Mouse (Mus musculus) adrenal gland, adult 8-10 months (tissue): ENCODE data around the gene Hoxa7. TPM values are rescaled to one million over a fixed set of nuclear protein-coding genes. Genes with fewer than 3 reads are reported as not detected.

ENCODE experiments used
- DNase-seq: peaks from one replicate; pipeline ENCODE4 v3.0.0; 2022
- total RNA-seq, 4 experiments: library from RNA; stranded (reverse); gene quantifications; 2 replicates each; pipeline ENCODE4 v1.2.4; 2022

Hoxa7 gene
- total RNA-seq, 4 experiments from 2014 or later, result 12.9 to 27.9 (median 19.1) TPM

DNA sequence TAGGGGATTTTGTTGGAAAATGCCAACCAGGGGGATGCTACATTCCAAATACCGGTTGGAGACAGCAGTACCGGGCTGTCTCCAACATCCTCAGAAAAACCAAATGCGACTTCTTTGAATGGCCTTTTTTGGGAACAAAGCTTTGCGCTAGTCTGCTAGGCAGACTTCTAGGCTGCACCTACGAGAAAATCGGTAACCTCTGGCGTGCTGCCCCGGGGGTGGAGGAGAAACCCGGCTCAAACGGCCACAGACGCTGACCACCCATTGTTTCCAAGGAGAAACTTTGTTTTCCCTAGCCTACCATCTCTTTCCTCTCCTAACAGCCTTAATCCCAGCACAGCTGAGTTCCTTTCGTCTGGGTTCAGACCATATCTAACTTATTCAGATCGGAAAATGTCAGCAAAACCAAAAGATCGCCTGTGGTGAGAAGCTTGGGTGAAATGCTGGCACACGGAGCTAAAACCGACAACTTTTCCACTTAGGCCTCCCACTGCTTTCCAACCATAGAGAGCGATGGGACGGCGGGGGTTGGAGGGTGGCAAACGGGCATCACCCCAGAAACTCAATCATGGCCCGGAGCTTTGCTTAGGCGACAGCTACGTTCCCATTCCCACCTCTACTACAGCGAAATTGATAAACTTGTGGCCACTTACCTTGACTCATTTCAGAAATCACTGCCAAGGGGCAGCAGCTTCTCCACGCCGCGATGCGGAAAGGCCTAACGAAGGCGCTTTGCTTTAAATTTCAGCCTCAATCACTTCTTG lies 18.2 kb upstream of the Hoxa7 start:
- DNase-seq, result no peak

DNA sequence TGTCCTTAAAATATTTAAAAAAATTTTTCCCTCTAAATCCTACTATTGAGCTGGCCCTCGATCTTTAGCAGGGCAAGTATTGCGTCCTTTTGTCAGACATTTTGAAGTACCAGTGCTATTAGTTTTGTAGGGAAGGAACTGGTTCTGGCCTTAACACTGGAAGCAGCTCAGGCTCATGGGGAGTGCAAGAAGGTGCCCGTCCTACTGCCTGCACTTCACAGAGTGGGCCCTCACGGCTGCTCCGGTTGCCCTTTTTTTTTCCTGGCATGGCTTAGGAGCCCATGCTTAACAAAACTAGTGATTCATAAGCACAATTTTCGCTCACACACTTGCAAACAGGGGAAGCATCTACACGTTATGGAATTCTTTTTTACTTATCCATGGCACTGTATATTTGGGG lies 17.3 kb upstream of the Hoxa7 start:
- no peak for DNase-seq

DNA sequence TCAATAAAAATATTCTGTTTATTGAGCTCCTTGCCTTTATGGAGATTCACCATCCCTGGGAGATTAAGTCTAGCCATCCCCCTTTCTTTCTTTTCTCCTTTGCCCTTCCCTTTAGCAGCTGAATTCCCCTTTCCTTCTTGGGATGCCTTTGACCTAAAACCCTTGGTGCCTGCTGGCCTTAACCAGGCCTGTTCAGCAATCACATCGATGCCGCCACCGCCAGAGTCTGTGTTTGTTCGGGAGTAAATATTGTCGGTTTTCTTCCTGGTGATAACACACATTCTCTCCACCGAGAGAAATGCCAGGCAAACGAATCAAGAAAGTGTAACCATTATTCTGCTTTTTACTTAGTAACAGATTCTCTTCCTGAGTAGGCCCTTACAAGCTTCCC lies 16.5 kb upstream of the Hoxa7 start:
- DNase-seq, result no peak

DNA sequence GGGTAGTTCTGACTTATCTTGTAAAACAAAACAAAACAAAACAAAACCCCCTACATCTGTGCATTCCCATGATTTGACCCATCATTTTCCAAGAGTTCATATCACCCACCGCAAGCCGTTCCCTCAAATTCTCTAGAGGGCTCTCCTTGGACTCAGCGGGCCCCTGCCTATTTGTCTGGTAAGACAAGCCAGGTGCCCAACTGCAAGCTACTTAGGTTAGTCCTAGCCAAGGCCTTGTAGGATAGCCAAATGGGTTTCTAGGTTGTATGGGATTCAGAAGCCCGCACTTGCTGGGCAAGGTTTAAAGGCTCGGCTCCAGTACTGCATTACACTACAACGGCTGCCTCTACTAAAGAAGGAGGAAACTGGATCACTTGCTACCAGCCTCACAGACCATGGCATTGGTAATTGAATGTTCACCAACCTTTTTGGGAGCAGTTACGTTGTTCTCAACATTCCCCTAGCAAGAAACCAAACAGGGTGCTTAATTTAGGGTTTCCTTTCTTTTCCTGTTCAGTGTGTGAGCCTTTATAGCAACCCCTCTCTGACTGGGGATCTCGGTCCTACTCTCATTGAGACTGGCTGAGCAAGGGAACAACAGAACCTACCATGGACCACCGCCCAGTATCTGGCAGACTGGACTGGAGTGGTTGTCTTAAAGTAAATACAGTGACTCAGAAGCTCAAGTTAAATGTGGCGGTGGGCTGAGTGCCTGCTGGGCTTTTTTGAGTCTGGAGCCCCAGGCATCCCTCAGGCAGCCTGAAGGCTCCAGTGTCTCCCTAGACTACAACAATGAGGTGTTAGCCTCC lies 15.9 kb upstream of the Hoxa7 start:
- DNase-seq, result no peak

DNA sequence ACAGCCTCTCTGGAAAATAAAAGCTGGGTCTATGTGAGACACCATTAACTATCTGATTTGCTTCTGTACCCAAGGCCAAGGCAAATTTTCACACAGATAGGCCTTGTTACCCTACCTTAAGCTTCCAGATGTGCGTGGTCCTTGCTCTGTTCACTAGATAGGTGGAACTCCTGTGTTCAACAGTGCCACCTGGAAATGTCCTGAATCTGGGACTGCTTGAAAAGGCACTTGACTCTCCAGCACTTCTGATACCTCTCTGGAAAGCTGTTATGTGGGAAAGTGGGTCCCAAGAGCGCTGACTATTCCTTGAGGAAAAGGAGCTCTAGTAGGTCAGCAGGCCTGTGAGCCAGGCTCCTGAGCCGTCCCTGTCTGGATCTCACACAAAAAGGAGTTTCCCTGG lies 15.2 kb upstream of the Hoxa7 start:
- DNase-seq, result no peak

DNA sequence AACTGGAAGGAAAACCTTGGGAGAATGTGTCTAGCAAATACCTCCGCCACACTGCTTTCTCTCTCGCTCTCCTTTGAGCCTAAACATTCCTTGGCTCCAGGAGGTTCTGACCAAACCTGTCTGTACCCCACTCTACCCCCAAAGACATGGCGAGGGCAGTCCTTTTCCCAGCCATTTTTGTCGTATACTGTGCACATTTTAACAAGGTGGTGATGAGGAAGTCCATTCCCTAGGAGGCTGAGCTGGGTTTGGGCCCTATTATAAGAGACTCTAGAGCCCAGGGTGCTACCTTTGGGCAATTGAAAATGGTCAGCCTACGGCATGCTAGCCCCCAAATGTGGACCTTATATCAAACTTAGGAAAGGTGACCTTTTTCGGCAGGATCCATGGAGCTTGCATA lies 14.2 kb upstream of the Hoxa7 start:
- DNase-seq, result no peak

DNA sequence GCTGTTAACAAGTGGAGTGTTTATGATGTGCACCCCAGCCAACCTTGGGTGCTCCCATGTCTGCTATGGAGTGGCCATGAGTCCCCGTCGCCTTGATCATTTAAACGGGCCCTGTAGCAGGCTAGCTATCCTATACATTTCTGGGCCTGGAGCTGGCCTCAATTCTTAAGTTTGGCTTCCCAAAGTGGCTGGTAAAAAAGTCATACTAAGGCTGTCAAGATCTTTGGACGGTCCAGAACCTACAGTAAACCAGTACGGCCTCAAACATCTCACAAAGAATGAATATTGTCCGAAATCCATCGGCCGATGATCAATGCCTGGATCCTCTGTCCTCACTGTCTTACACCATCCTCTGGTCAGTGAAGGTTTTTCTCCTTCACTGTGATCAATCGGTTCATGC lies 13.6 kb upstream of the Hoxa7 start:
- DNase-seq, result no peak

DNA sequence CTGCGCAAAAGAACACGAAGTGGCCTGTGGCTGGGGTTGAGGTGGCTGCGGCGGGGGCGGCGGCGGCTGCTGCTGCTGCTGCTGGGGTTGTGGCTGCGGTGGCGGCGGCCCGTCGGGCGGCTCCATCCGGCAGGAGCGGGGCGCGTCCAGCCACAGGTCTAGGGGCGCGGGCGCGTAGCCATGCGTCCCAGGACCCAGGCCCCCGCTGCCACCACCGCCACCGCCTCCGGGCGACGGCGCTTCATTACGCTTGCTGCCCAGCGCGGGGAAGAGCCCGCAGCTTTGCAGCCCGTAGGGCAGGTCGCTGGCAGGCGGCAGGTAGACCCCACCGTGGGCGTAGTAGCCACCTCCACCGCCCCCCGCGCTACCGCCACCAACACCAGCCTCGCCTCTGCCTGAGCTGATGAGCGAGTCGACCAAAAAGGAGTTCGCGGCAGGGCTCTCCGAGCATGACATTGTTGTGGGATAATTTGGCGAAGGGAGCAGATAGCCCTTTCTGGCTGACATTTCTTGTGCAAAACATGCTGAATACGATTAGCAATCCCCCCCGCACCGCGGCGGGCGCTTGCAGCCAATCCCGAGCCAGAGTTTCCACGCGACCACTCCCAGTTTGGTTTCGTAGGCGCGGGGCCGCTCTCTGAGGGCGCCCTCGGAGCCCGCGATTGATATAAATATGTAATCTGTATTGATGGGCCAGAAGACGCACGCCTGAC lies 12.9 kb upstream of the Hoxa7 start:
- no peak for DNase-seq

DNA sequence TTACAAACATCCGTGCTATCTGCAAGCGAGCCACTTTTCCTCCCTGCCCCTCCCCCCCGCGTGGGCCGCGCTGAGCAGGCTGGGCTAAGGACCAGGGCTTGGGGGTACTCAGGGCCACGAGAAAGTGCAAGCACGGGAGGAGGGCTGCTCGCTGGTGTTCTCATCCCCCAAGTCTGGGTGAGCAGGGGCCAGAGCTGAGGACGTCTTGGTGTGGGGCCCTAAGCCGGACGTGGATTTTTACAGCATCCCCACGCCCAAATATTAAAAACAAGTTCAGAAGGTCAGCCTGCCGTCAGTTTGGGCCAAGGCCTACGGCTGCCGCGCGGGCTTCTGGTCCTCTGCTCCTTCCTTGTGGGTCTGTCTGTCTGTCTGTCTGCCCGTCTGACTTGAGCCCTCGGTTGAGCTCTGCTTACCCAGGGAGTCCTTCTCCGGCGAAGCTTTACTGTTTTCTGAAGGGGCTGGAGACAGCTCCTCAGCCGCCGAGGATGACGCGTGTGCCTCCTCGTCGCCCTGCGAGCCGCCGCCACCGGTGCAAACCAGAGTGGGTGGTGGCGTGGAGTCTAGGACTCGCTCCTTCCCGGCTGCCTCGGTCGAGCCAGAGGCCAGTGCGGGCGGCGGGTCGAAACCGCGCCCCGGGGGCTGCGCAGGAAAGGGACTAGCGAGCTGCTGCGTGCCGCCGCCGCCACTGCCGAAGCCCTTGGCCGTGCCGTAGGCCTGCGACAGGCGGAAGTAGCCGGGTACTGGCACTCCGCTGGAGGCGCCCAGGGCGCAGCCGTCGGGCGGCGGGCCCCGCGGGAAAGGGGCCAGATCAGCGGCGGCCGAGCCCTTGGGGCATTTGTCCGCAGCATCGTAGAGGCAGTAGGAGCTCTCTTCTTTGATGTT lies 12.1 kb upstream of the Hoxa7 start:
- DNase-seq, result no peak

DNA sequence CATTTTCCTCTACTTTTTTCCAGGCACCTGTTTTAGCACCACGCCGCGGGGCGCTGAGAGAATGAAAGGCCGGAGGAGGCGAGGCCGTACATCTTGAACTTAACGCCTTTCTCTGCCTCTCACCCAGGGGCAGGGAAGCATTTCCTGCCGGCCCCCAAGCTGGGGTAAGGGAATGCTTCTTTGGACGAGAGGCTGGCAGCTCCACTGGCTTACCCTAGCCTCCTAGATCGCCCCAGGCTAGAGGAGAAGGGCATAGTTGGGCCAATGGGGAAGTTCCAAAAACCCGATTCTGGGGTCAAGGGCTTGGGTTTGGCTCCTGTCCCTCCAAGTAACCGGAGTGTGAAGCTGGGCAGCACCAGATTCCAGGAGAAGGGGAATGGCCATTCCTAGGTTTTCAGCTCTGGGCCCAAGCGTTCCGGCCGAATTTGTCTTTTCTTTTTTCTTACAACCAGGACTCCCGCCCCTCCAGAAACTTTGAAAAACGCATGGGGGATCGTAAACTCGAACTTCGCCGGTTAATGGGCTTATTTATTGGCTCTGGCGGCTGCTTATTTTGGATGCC lies 11.4 kb upstream of the Hoxa7 start:
- no peak for DNase-seq

DNA sequence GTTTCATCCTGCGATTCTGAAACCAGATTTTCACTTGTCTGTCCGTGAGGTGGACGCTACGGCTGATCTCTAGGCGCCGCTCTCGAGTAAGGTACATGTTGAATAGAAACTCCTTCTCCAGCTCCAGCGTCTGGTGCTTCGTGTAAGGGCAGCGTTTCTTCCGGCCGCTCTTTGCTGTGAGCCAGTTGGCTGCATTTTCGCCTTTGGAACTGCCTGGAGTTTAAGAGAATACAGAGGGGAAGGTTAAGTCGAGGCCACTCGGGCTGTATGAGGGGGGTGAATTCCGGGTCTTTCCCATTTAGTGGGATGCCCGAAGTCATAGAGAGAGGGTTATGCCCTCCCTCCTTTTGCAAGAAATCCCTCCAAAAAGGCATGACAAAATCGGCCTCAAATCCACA lies 10.9 kb upstream of the Hoxa7 start:
- no peak for DNase-seq

DNA sequence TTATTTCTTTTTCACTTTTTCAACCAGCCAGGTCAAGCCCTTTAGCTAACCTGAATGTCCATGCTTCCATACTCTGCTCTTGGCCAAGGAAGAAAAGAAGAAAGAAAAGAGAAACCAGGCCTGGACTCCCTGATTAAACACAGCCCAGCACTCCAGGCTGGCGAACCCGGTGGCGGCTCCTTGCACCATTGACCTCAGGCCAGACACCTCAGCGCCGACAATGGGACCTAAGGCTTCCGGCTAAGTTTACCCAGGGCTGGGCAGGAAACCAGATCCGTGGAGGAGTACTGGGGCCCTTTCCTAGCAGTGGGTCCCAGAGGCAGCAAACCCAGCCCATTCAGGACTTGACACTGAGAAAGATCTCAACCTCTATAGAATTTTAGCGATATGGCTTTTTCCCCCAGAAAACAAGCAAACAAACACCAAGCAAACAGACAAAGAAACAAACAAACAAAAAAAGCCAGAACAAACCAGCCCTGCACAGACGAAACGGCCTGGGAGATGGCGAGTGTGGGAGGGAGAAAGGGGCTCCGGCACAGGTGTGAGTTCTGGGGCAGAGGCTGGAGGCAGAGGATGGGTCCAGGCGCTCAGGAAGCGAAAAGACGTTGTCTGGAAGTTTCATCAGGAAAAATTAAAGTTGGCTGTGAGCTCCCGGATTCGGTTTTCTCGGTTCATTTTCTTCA lies 10.4 kb upstream of the Hoxa7 start:
- DNase-seq, result no peak

DNA sequence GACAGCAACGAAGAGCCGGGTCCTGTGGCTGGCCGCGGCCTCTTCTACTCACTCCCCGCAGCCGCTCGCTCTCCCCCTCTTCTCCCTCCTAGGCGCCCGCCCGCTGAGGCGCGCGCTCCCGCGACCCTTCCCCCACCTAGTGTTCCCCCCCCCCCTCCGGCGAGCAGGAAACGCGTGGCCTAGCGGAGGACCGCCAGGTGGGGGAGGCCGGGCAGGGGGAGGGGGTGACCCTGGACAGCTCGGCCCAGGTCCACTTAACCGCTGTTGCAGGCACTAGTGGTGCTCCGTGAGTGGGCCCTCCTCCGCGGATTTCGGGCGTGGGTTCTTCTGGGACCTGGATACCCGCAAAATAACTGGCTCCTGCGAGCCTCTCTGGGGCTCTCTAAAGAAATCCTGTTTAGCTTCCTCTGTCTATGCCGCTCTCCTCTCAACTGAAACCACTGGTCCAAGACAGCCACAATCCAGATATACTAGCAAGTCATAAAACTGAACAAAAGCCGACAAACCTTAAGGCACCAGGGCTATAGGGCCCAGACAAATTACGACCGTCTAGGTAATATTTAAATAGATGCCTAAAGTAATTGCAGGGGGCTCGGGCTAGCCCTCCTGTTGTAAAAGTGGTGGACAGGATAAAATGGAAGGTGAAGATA lies 9.0 kb upstream of the Hoxa7 start, which contains the start of gene Hoxa9:
Gene Hoxa9 (minus strand): TSS at position 574 of the 650 bp plus-strand sequence.
- DNase-seq, result no peak

DNA sequence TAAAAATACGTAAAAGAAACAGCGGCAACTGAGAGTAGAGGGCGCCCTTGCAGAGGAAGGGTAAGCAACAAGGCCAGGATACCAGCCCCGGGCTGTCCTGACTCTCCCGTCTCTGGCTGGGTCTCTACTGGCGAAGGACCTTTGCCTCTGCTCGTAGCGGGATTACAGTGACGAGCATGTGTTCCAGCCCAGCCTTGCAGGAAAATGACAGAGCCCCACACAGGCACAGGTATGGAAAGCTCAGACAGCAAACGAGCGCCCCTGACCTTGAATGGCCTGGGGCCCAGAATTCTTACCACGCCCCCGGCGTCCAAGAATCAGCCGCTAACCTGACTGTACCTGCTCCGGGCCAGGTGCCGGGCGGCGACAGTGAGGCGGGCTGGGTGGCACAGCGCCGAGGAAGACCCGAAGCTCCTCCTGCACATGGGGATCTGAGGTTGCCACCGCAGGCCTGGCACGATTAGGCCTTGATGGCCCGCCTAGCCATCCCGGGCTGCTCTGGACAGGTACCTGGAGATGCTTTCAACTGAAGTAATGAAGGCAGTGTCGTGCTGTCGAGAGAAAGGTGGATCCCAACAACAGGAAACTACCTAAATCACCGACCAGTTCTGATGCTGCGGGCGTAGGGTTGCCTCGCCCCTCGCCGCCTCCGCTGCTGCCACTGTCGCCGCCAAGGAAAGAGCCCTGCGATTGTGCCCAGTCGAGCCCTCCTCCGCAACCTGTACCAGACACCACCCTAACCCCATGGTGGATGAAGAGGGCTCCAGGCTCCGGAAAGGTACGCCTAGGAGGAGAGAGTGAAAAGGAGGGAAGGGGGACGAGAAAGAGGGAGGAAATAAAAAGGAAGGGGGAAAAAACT lies 8.1 kb upstream of the Hoxa7 start:
- no peak for DNase-seq

DNA sequence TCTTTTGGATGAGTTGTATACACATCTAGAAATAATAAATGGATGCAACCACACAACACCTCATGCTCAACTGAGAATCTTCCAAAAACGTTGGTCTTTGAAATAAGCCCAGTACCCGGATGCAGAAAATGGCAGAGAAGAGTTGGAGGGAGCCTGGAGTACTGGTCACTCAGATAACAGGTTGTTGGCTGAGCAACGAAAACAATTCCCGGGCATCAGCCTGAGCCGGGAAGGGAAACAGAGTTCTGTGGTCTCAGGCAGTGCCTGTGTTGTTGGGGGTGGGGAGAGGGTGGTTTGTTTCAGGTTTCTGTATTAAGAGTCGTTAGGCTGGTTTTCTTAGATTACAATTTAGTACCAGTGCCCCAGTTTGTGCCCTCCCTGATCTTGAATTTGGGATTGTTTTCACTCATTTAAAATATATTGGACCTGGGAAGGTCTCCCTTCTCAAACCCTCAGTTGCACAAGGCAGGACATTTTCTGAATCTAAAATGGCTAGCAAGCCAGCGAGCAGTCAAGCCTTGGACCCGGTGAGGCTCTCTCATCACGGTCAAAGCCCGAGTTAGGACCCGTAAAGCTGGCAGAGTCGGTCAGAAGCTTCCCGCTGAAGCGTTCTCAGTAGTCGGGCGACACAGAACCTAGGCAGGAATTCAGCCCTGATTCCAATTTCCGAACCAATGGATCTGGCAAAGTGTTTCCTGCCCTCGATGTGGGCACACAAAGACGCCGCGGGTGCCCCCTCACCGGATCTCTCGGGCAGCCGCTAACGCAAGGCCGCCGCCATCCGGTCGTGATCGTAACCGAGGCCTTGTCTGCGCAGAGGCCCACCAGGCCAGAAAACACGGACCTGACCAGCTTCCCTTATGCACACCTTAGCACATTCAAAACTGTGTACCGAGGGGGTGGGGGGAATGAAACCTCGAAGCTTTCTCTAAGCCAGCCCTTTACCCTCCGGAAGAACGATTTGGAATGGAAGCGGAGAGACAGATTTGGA lies 7.1 kb upstream of the Hoxa7 start:
- no peak for DNase-seq

DNA sequence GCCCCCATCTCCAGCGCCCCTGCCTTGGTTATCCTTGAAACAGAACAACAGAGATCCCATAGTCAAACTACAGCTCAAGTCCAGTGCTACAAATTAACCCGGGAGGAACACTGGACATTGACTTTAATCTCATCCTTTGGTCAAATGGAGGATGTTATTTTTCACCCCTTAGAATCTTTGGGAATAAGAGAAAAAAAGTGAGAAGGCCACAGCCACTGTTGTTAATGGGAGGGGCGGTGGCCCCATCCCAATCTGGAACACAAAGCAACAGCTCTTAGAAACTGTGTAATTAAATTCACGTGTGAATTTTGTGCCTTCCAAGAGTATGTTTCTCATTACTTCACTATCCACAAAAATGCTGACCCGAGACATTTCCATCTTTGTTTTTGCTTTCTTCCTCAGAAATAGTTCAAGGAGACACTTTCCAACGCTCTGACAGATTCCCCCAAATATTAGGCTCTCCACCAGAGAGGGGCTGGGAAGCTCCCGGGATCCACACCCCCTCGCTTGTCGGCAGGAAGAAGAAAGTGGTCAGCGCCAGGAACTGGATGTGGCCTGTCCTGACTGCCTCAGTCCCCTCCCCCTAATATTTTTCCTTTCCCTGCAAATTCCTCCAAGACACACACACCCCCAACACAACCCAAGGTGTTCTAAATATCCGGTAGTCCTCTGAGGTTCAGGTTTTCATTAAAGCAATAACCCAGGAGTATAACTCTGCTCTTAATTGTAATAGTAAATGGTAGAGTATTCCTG lies 6.0 kb upstream of the Hoxa7 start:
- DNase-seq, result no peak

DNA sequence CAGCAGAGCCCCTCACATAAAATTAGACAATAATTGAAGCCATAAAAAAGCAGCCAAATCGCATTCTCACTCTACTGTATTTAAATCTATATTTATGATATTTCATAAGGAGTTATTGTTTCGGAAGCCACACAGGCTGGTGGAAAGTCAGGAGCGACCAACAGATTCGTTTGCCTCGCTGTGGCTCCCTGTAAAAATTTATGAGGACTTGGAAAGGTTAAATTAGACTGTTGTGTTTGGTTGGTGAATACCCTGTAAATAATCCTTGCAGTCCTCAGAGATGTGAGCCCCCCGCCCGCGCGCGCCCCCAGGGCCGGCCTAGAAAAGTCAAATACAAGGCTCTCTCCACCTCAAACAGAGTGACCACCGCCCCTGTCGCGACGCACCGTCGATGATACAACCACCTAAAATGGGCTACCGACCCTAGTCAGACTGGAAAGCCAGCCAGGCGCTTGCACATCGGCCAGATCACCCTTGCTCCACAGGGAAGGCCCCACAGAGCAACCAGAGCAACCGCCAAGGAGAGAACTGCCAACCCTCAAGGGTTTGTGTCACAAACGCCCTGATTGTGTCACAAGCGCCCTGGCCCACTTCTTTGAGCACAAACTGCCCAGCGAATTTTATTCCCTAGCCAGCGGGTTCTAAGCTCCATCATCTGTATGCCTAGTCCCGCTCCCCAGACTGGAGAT lies 5.1 kb upstream of the Hoxa7 start:
- no peak for DNase-seq
